In genomic region chr14:80479918-80480317, GRCm38 (mm10) we compare ENCODE assay signal across 21 mouse cellular contexts.
"Had no signal": no experiment of that assay in that cellular context is flagged by ENCODE, and none has a peak within 500 bp of the region (broad histone marks: within the 10 kb centered on the region; RNA-seq: fewer than 3 reads in every experiment).

No protein-coding gene starts in this region.

- H3K36me3 ChIP-seq: liver, embryonic 13.5 days; liver, embryonic 15.5 days; midbrain, embryonic 10.5 days; midbrain, embryonic 12.5 days; neural tube, embryonic 13.5 days; neural tube, embryonic 15.5 days had no signal

- H3K4me1 ChIP-seq: liver, embryonic 13.5 days; liver, embryonic 15.5 days; midbrain, embryonic 10.5 days; midbrain, embryonic 12.5 days; neural tube, embryonic 13.5 days; neural tube, embryonic 15.5 days had no signal

- H3K27ac ChIP-seq: liver, embryonic 13.5 days; liver, embryonic 15.5 days; midbrain, embryonic 10.5 days; midbrain, embryonic 12.5 days; neural tube, embryonic 13.5 days; neural tube, embryonic 15.5 days had no signal

- H3K9ac ChIP-seq: liver, embryonic 13.5 days; liver, embryonic 15.5 days; lung, embryonic 14.5 days; midbrain, embryonic 12.5 days; neural tube, embryonic 13.5 days; neural tube, embryonic 15.5 days had no signal

- H3K4me3 ChIP-seq: liver, embryonic 13.5 days; liver, embryonic 15.5 days; midbrain, embryonic 10.5 days; midbrain, embryonic 12.5 days; myocyte; neural tube, embryonic 13.5 days; neural tube, embryonic 15.5 days had no signal

- H3K9me3 ChIP-seq: liver, embryonic 13.5 days; liver, embryonic 15.5 days; midbrain, embryonic 10.5 days; midbrain, embryonic 12.5 days; neural tube, embryonic 13.5 days; neural tube, embryonic 15.5 days had no signal

- ATAC-seq: midbrain, embryonic 16.5 days had no signal

- H3K4me2 ChIP-seq: liver, embryonic 13.5 days; liver, embryonic 15.5 days; lung, embryonic 14.5 days; midbrain, embryonic 12.5 days; neural tube, embryonic 13.5 days; neural tube, embryonic 15.5 days had no signal

- DNase-seq: liver, embryonic 13.5 days; lung, adult 18-20 months; lung, embryonic 14.5 days; lung, postnatal 14 days; lung, postnatal 36 days; midbrain, embryonic 14.5 days; retina, postnatal 1 day; right cerebral cortex, adult 18-20 months; right cerebral cortex, postnatal 25 days; right cerebral cortex, postnatal 4 days; spleen, adult 18-20 months; thymus, adult 18-20 months; thymus, postnatal 14 days; thymus, postnatal 36 days had no signal

- H3K27me3 ChIP-seq: liver, embryonic 13.5 days; liver, embryonic 15.5 days; midbrain, embryonic 12.5 days; neural tube, embryonic 13.5 days; neural tube, embryonic 15.5 days had no signal
